Mouse (Mus musculus): ENCODE measurements at regions not wholly inside any gene's neighbourhood (a gene's known extent, or its start where the extent isn't known, plus 50 kb on each side); places are given as distances from the start of the nearest gene placed in this dataset.

DNA sequence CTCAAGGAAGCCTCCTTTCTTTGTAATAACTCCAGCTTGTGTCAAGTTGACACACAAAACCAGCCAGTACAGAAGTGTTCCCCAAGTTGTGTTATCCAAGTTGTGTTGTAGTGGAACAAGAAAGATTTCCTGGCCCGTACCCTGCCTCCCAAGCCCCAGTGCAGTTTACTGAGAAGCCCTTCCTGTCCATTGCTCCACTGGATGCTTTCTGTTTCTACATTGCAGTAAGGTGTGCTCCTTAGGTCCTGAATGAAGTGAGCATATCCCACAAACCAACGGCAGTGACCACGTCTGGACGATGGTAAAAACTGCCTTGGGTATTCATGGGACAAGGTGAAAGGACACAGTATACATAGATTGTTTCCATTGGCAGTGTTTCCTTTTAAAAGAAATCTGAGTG, 94.9 kb downstream of the Rpap3 start:
- no peak for TF ChIP-seq POLR2A (IDR thresholded peaks at IDR 0.05; ENCODE audit: insufficient read depth, low read depth, low read length)
- TF ChIP-seq CTCF (IDR thresholded peaks at IDR 0.05; ENCODE audit: insufficient read depth, low read depth, low read length), result no peak
